Comparison of ENCODE assay signal across 8 mouse cellular contexts in genomic region chr10:80797186-80798149, GRCm38 (mm10). TPM values are rescaled to one million over a fixed set of nuclear protein-coding genes. Genes with fewer than 3 reads are reported as not detected.
DNase-seq lines count a peak whose midpoint lies in the region; ATAC-seq and TF ChIP-seq lines count a peak whose summit lies in the region.

No protein-coding gene starts in this region.

- H3K27ac ChIP-seq in liver, adult 2 months (replicated peaks; ENCODE audit: insufficient read depth, low read depth, low read length): peak overlapping the region; percentile 93
- H3K27ac ChIP-seq in cortical plate, adult 2 months (ENCODE audit: insufficient read depth, low read length): peak overlapping the region; percentile 95
- peak overlapping the region; percentile 97 for H3K27ac ChIP-seq in hindbrain, embryonic 10.5 days
- peak overlapping the region; percentile 96 for H3K27ac ChIP-seq in lung, embryonic 16.5 days (ENCODE audit: low read length)
- H3K27ac ChIP-seq in stomach, postnatal 0 days (replicated peaks): peak overlapping the region; percentile 98

- no peaks in the 10 kb centered on the region; the same call in 1 of the 2 replicates for H3K36me3 ChIP-seq in liver, adult 2 months (ENCODE audit: control insufficient read depth, insufficient read depth, low read length)
- peaks cover 71% of the 10 kb centered on the region for H3K36me3 ChIP-seq in hindbrain, embryonic 10.5 days
- H3K36me3 ChIP-seq in lung, embryonic 16.5 days (ENCODE audit: control insufficient read depth, insufficient read depth, low read length): peaks cover 37% of the 10 kb centered on the region
- H3K36me3 ChIP-seq in stomach, postnatal 0 days (ENCODE audit: control insufficient read depth, insufficient read depth, low read length): peaks cover 26% of the 10 kb centered on the region

- H3K4me1 ChIP-seq in liver, adult 2 months (ENCODE audit: control insufficient read depth, insufficient read depth, low read length): peaks cover 12% of the 10 kb centered on the region
- H3K4me1 ChIP-seq in cortical plate, adult 2 months (ENCODE audit: control insufficient read depth, insufficient read depth, low read length): peaks cover 9% of the 10 kb centered on the region; the same call in 1 of the 2 replicates
- H3K4me1 ChIP-seq in hindbrain, embryonic 10.5 days (replicated peaks): peaks cover 53% of the 10 kb centered on the region
- peaks cover 16% of the 10 kb centered on the region for H3K4me1 ChIP-seq in lung, embryonic 16.5 days (replicated peaks; ENCODE audit: control insufficient read depth, insufficient read depth, low read length)
- peaks cover 6% of the 10 kb centered on the region for H3K4me1 ChIP-seq in stomach, postnatal 0 days (replicated peaks; ENCODE audit: control insufficient read depth, insufficient read depth)

- ATAC-seq in lung, embryonic 16.5 days (ENCODE audit: low read depth): peak; percentile 74
- ATAC-seq in stomach, postnatal 0 days (ENCODE audit: low FRiP score, low TSS enrichment): peak; percentile 63
- no peak for ATAC-seq in megakaryocyte-erythroid progenitor cell, adult 5-6 weeks (replicated peaks; ENCODE audit: low FRiP score, low TSS enrichment, poor library complexity, severe bottlenecking)

- peak overlapping the region; percentile 71 for H3K4me2 ChIP-seq in lung, embryonic 16.5 days (ENCODE audit: low read depth, low read length)
- peak overlapping the region; percentile 74 for H3K4me2 ChIP-seq in stomach, postnatal 0 days (replicated peaks; ENCODE audit: low read depth)

- peaks cover 13% of the 10 kb centered on the region; the same call in 1 of the 2 replicates for H3K79me2 ChIP-seq in liver, adult 2 months (ENCODE audit: control insufficient read depth, insufficient read depth, low read length)

- no peak for TF ChIP-seq POLR2A in liver, adult 2 months (IDR thresholded peaks at IDR 0.05; ENCODE audit: extremely low read depth, insufficient read depth, low read length)
- no peak for TF ChIP-seq POLR2A in cortical plate, adult 2 months (IDR thresholded peaks at IDR 0.05; ENCODE audit: extremely low read depth, insufficient read depth, low read length)

- H3K9me3 ChIP-seq in hindbrain, embryonic 10.5 days: no peaks in the 10 kb centered on the region
- H3K9me3 ChIP-seq in lung, embryonic 16.5 days (ENCODE audit: control insufficient read depth, low read length): no peaks in the 10 kb centered on the region
- H3K9me3 ChIP-seq in stomach, postnatal 0 days (ENCODE audit: control insufficient read depth, low read length): no peaks in the 10 kb centered on the region

- H3K27me3 ChIP-seq in liver, adult 2 months (ENCODE audit: control insufficient read depth, insufficient read depth, low read length): no peaks in the 10 kb centered on the region
- no peaks in the 10 kb centered on the region for H3K27me3 ChIP-seq in hindbrain, embryonic 10.5 days (ENCODE audit: insufficient read depth, poor library complexity, severe bottlenecking)
- no peaks in the 10 kb centered on the region for H3K27me3 ChIP-seq in lung, embryonic 16.5 days (ENCODE audit: control insufficient read depth, insufficient read depth, low read depth, low read length)
- H3K27me3 ChIP-seq in stomach, postnatal 0 days (ENCODE audit: control insufficient read depth, insufficient read depth, low read length): no peaks in the 10 kb centered on the region

- no peak for TF ChIP-seq CTCF in liver, adult 2 months (IDR thresholded peaks at IDR 0.05; ENCODE audit: low read depth, low read length)
- TF ChIP-seq CTCF in cortical plate, adult 2 months (IDR thresholded peaks at IDR 0.05; ENCODE audit: extremely low read depth, insufficient read depth, low read length): no peak
- TF ChIP-seq CTCF in stomach, postnatal 0 days (IDR thresholded peaks at IDR 0.05; ENCODE audit: low read depth): no peak; the same call in 1 of the 2 replicates

- 2% methylated on average over 59 of the region's 59 CpGs for WGBS in liver, adult 2 months
- WGBS in hindbrain, embryonic 10.5 days: 2% methylated on average over 59 of the region's 59 CpGs
- 2% methylated on average over 57 of the region's 59 CpGs for WGBS in lung, embryonic 16.5 days
- WGBS in stomach, postnatal 0 days: 2% methylated on average over 58 of the region's 59 CpGs

- peak overlapping the region; percentile 84 for H3K9ac ChIP-seq in liver, adult 2 months (ENCODE audit: low read depth, low read length)
- H3K9ac ChIP-seq in lung, embryonic 16.5 days (ENCODE audit: low read length): peak overlapping the region; percentile 97
- H3K9ac ChIP-seq in stomach, postnatal 0 days (ENCODE audit: low read length): peak overlapping the region; percentile 97

- TF ChIP-seq EP300 in stomach, postnatal 0 days (optimal IDR thresholded peaks at IDR 0.05): no peak

- peak overlapping the region; percentile 74 for H3K4me3 ChIP-seq in liver, adult 2 months (ENCODE audit: insufficient read depth, low read depth, low read length)
- H3K4me3 ChIP-seq in cortical plate, adult 2 months (ENCODE audit: insufficient read depth, low read length): peak overlapping the region; percentile 99
- H3K4me3 ChIP-seq in hindbrain, embryonic 10.5 days: peak overlapping the region; percentile 95
- peak overlapping the region; percentile 84 for H3K4me3 ChIP-seq in lung, embryonic 16.5 days (ENCODE audit: low read length)
- peak overlapping the region; percentile 84 for H3K4me3 ChIP-seq in stomach, postnatal 0 days (ENCODE audit: low read depth, low read length)

- no peak for DNase-seq in liver, adult 2 months (ENCODE audit: extremely low read depth, low read depth, low spot score)
- no peak for DNase-seq in liver
- DNase-seq in hindbrain, embryonic 10.5 days (ENCODE audit: low spot score): no peak
- DNase-seq in stomach, postnatal 0 days (ENCODE audit: low spot score): no peak
- DNase-seq in layer of hippocampus, adult 9-10 months (ENCODE audit: low spot score): no peak

RNA-seq across cellular contexts. Expression of gene Sf3a2, which starts 0.5 kb away (rescaled TPM):
- 6.7 and 8.6 TPM in 2 replicates for total RNA-seq in liver, adult 2 months (2014; rRNA removed)
- polyA plus RNA-seq in liver, adult 2 months (2012; rRNA removed): 12.7 and 17.8 TPM in 2 replicates
- polyA plus RNA-seq in cortical plate, adult 2 months (2012; rRNA removed): 38.9 and 46.1 TPM in 2 replicates
- 109 and 119 TPM in 2 replicates for polyA plus RNA-seq in hindbrain, embryonic 10.5 days (2016; fragmentation: Nextera tagmentation; extraction: Ambion mirVana)
- 60.9 and 75.7 TPM in 2 replicates for polyA plus RNA-seq in lung, embryonic 16.5 days (2015; fragmentation: Nextera tagmentation; extraction: Ambion mirVana)
- polyA plus RNA-seq in stomach, postnatal 0 days (2015; fragmentation: Nextera tagmentation; extraction: Ambion mirVana): 27.7 and 31.8 TPM in 2 replicates
- total RNA-seq in megakaryocyte-erythroid progenitor cell, adult 5-6 weeks (2014; fragmentation: Nextera tagmentation): 97.7 and 118 TPM in 2 replicates
- 24.1 and 27.1 TPM in 2 replicates for total RNA-seq in megakaryocyte-erythroid progenitor cell, adult 5-6 weeks (2017)

RNA-seq across cellular contexts. Expression of gene Plekhj1, which starts 1.0 kb away (rescaled TPM):
- total RNA-seq in liver, adult 2 months (2014; rRNA removed): 16.0 and 17.4 TPM in 2 replicates
- polyA plus RNA-seq in liver, adult 2 months (2012; rRNA removed): 29.4 and 42.2 TPM in 2 replicates
- polyA plus RNA-seq in cortical plate, adult 2 months (2012; rRNA removed): 59.5 and 62.6 TPM in 2 replicates
- polyA plus RNA-seq in hindbrain, embryonic 10.5 days (2016; fragmentation: Nextera tagmentation; extraction: Ambion mirVana): 189 and 192 TPM in 2 replicates
- polyA plus RNA-seq in lung, embryonic 16.5 days (2015; fragmentation: Nextera tagmentation; extraction: Ambion mirVana): 92.7 and 100 TPM in 2 replicates
- 62.0 and 65.8 TPM in 2 replicates for polyA plus RNA-seq in stomach, postnatal 0 days (2015; fragmentation: Nextera tagmentation; extraction: Ambion mirVana)
- 114 and 155 TPM in 2 replicates for total RNA-seq in megakaryocyte-erythroid progenitor cell, adult 5-6 weeks (2014; fragmentation: Nextera tagmentation)
- 41.1 and 51.5 TPM in 2 replicates for total RNA-seq in megakaryocyte-erythroid progenitor cell, adult 5-6 weeks (2017)

RNA-seq across cellular contexts. Expression of gene Amh, which starts 7.6 kb away (rescaled TPM):
- 0.13 and 0.18 TPM in 2 replicates for total RNA-seq in liver, adult 2 months (2014; rRNA removed)
- polyA plus RNA-seq in liver, adult 2 months (2012; rRNA removed): 0.09 and 0.21 TPM in 2 replicates
- 1.6 and 2.3 TPM in 2 replicates for polyA plus RNA-seq in cortical plate, adult 2 months (2012; rRNA removed)
- 0.12 and 0.16 TPM in 2 replicates for polyA plus RNA-seq in hindbrain, embryonic 10.5 days (2016; fragmentation: Nextera tagmentation; extraction: Ambion mirVana)
- 0.13 TPM in 1 of 2 replicates, not detected in the other for polyA plus RNA-seq in lung, embryonic 16.5 days (2015; fragmentation: Nextera tagmentation; extraction: Ambion mirVana)
- polyA plus RNA-seq in stomach, postnatal 0 days (2015; fragmentation: Nextera tagmentation; extraction: Ambion mirVana): 6.8 and 6.9 TPM in 2 replicates
- total RNA-seq in megakaryocyte-erythroid progenitor cell, adult 5-6 weeks (2014; fragmentation: Nextera tagmentation): 0.59 TPM in 1 of 2 replicates, not detected in the other
- not detected in 2 replicates for total RNA-seq in megakaryocyte-erythroid progenitor cell, adult 5-6 weeks (2017)

RNA-seq across cellular contexts. Expression of gene Jsrp1, which starts 15.8 kb away (rescaled TPM):
- total RNA-seq in liver, adult 2 months (2014; rRNA removed): not detected in 2 replicates
- not detected in 2 replicates for polyA plus RNA-seq in liver, adult 2 months (2012; rRNA removed)
- polyA plus RNA-seq in cortical plate, adult 2 months (2012; rRNA removed): 4.7 and 5.0 TPM in 2 replicates
- polyA plus RNA-seq in hindbrain, embryonic 10.5 days (2016; fragmentation: Nextera tagmentation; extraction: Ambion mirVana): 0.65 and 0.68 TPM in 2 replicates
- polyA plus RNA-seq in lung, embryonic 16.5 days (2015; fragmentation: Nextera tagmentation; extraction: Ambion mirVana): 1.3 and 2.6 TPM in 2 replicates
- polyA plus RNA-seq in stomach, postnatal 0 days (2015; fragmentation: Nextera tagmentation; extraction: Ambion mirVana): 0.86 and 0.96 TPM in 2 replicates
- total RNA-seq in megakaryocyte-erythroid progenitor cell, adult 5-6 weeks (2014; fragmentation: Nextera tagmentation): not detected in 2 replicates
- total RNA-seq in megakaryocyte-erythroid progenitor cell, adult 5-6 weeks (2017): not detected in 2 replicates

RNA-seq across cellular contexts. Expression of gene Oaz1, which starts 29.0 kb away (rescaled TPM):
- 527 and 614 TPM in 2 replicates for total RNA-seq in liver, adult 2 months (2014; rRNA removed)
- polyA plus RNA-seq in liver, adult 2 months (2012; rRNA removed): 1,187 and 1,294 TPM in 2 replicates
- polyA plus RNA-seq in cortical plate, adult 2 months (2012; rRNA removed): 643 and 729 TPM in 2 replicates
- polyA plus RNA-seq in hindbrain, embryonic 10.5 days (2016; fragmentation: Nextera tagmentation; extraction: Ambion mirVana): 2,287 and 2,328 TPM in 2 replicates
- polyA plus RNA-seq in lung, embryonic 16.5 days (2015; fragmentation: Nextera tagmentation; extraction: Ambion mirVana): 1,799 and 1,972 TPM in 2 replicates
- 1,070 and 1,103 TPM in 2 replicates for polyA plus RNA-seq in stomach, postnatal 0 days (2015; fragmentation: Nextera tagmentation; extraction: Ambion mirVana)
- total RNA-seq in megakaryocyte-erythroid progenitor cell, adult 5-6 weeks (2014; fragmentation: Nextera tagmentation): 1,436 and 1,526 TPM in 2 replicates
- 220 and 353 TPM in 2 replicates for total RNA-seq in megakaryocyte-erythroid progenitor cell, adult 5-6 weeks (2017)
